In the genomic region with DNA sequence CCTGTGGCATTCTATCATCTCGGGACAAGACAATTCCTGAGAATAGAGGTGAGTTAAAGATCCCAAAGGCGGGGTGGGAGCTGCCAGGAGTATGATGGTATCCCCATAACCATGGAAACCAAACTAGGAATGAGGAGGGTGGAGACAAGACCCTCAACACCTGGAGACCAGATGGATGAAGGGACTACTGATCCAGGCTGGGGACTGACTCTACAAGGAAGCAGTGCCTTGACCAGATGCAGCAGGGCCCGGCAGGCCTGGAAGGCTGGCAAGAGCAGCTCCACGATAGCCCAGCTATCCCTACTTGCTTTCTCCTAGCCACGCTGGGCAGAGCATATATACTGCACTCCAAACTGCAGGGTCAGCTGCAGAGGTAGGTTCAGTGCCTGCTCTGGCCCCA, we compare ENCODE assay signal across 12 mouse cellular contexts. TPM values are rescaled to one million over a fixed set of nuclear protein-coding genes. Genes with fewer than 3 reads are reported as not detected.
DNase-seq lines count a peak whose midpoint lies in the region; ATAC-seq lines count a peak whose summit lies in the region.
"Had no signal": no experiment of that assay in that cellular context is flagged by ENCODE, and none has a peak within 500 bp of the region (broad histone marks: within the 10 kb centered on the region; RNA-seq: fewer than 3 reads in every experiment).

No protein-coding gene starts in this region.

- no peaks in the 10 kb centered on the region for H3K36me3 ChIP-seq in kidney, embryonic 16.5 days (ENCODE audit: insufficient read depth, low read length)
- H3K36me3 ChIP-seq in embryonic facial prominence, embryonic 14.5 days (ENCODE audit: control insufficient read depth, insufficient read depth, low read length) = no peaks in the 10 kb centered on the region
- no peaks in the 10 kb centered on the region for H3K36me3 ChIP-seq in limb, embryonic 15.5 days
- H3K36me3 ChIP-seq: forebrain, embryonic 12.5 days; midbrain, embryonic 15.5 days had no signal

- H3K4me2 ChIP-seq in kidney, embryonic 16.5 days (replicated peaks; ENCODE audit: low read depth, low read length) = peak overlapping the region; percentile 29; the same call in 1 of the 2 replicates
- peak overlapping the region; percentile 25; the same call in 1 of the 2 replicates for H3K4me2 ChIP-seq in embryonic facial prominence, embryonic 14.5 days (ENCODE audit: low read depth, low read length)
- peak overlapping the region; percentile 12 for H3K4me2 ChIP-seq in limb, embryonic 15.5 days
- H3K4me2 ChIP-seq: forebrain, embryonic 12.5 days; midbrain, embryonic 15.5 days had no signal

- peak overlapping the region; percentile 75 for H3K27ac ChIP-seq in kidney, embryonic 16.5 days (ENCODE audit: low read length)
- H3K27ac ChIP-seq in embryonic facial prominence, embryonic 14.5 days (replicated peaks; ENCODE audit: low read depth, low read length) = peak overlapping the region; percentile 59
- H3K27ac ChIP-seq in limb, embryonic 15.5 days = 0 out of 2 replicates have a peak overlapping the region, but pooled peaks have one; percentile 67
- H3K27ac ChIP-seq: forebrain, embryonic 12.5 days had no signal

- no peak for ATAC-seq in kidney, embryonic 16.5 days (ENCODE audit: low FRiP score, low TSS enrichment)
- ATAC-seq in embryonic facial prominence, embryonic 14.5 days (ENCODE audit: low read depth) = no peak
- ATAC-seq in limb, embryonic 15.5 days (ENCODE audit: insufficient number of reproducible peaks, low FRiP score, low TSS enrichment, low read depth) = no peak
- ATAC-seq: midbrain, embryonic 15.5 days had no signal

- 0 out of 2 replicates have a peak overlapping the region, but pooled peaks have one; percentile 6 for H3K9ac ChIP-seq in kidney, embryonic 16.5 days (replicated peaks; ENCODE audit: low read length)
- H3K9ac ChIP-seq in embryonic facial prominence, embryonic 14.5 days (ENCODE audit: low read depth, low read length) = no peak overlapping the region
- H3K9ac ChIP-seq in limb, embryonic 15.5 days = no peak overlapping the region
- H3K9ac ChIP-seq: forebrain, embryonic 12.5 days; midbrain, embryonic 15.5 days had no signal

- peak; percentile 86 for DNase-seq in heart, adult 11 months
- DNase-seq in heart, postnatal 25 days (ENCODE audit: low spot score) = no peak
- DNase-seq in kidney, adult 9 months = no peak
- no peak for DNase-seq in embryonic facial prominence, embryonic 14.5 days (ENCODE audit: low spot score)
- DNase-seq in right cerebral cortex, postnatal 25 days = no peak
- DNase-seq in right cerebral cortex, adult 18-20 months = no peak
- DNase-seq: B cell, adult 2 months had no signal

- H3K9me3 ChIP-seq in kidney, embryonic 16.5 days (ENCODE audit: low read length) = no peaks in the 10 kb centered on the region
- peaks cover 4% of the 10 kb centered on the region; the same call in 1 of the 2 replicates for H3K9me3 ChIP-seq in embryonic facial prominence, embryonic 14.5 days (ENCODE audit: control insufficient read depth, low read length)
- no peaks in the 10 kb centered on the region for H3K9me3 ChIP-seq in limb, embryonic 15.5 days
- H3K9me3 ChIP-seq: forebrain, embryonic 12.5 days; midbrain, embryonic 15.5 days had no signal

- intact Hi-C loops in heart, postnatal 25 days (cut with DNase I) = no loop called here

- H3K4me3 ChIP-seq in kidney, embryonic 16.5 days (ENCODE audit: low read length) = no peak overlapping the region
- H3K4me3 ChIP-seq in embryonic facial prominence, embryonic 14.5 days (ENCODE audit: low read depth, low read length) = no peak overlapping the region
- no peak overlapping the region for H3K4me3 ChIP-seq in limb, embryonic 15.5 days
- H3K4me3 ChIP-seq: forebrain, embryonic 12.5 days; midbrain, embryonic 15.5 days had no signal

- H3K4me1 ChIP-seq in kidney, embryonic 16.5 days (ENCODE audit: insufficient read depth, low read length) = peaks cover 25% of the 10 kb centered on the region
- peaks cover 17% of the 10 kb centered on the region for H3K4me1 ChIP-seq in embryonic facial prominence, embryonic 14.5 days (ENCODE audit: control insufficient read depth, insufficient read depth, low read length)
- H3K4me1 ChIP-seq in limb, embryonic 15.5 days = peaks cover 22% of the 10 kb centered on the region
- H3K4me1 ChIP-seq: midbrain, embryonic 15.5 days had no signal

- no peaks in the 10 kb centered on the region for H3K27me3 ChIP-seq in kidney, embryonic 16.5 days (ENCODE audit: insufficient read depth, low read length)
- no peaks in the 10 kb centered on the region for H3K27me3 ChIP-seq in embryonic facial prominence, embryonic 14.5 days (replicated peaks; ENCODE audit: control insufficient read depth, insufficient read depth, low read length)
- H3K27me3 ChIP-seq in limb, embryonic 15.5 days = no peaks in the 10 kb centered on the region
- H3K27me3 ChIP-seq: forebrain, embryonic 12.5 days; midbrain, embryonic 15.5 days had no signal

- WGBS in kidney, embryonic 16.5 days = 76% methylated on average over 5 of the region's 5 CpGs
- 58% methylated on average over 5 of the region's 5 CpGs for WGBS in embryonic facial prominence, embryonic 14.5 days
- WGBS in limb, embryonic 15.5 days = 64% methylated on average over 5 of the region's 5 CpGs

RNA-seq across cellular contexts. Expression of a gene that starts 0.5 kb away (rescaled TPM):
- 10 to 100 TPM; 27.5 to 32.3 TPM for total RNA-seq in heart, postnatal 25 days (2021)
- polyA plus RNA-seq in kidney, embryonic 16.5 days (2015; fragmentation: Nextera tagmentation; extraction: Ambion mirVana) = 23.7 and 27.0 TPM in 2 replicates
- 29.9 and 35.8 TPM in 2 replicates for polyA plus RNA-seq in embryonic facial prominence, embryonic 14.5 days (2014; fragmentation: Nextera tagmentation; extraction: Ambion mirVana)
- polyA plus RNA-seq in limb, embryonic 15.5 days (2015; fragmentation: Nextera tagmentation; extraction: Ambion mirVana) = 23.1 and 24.3 TPM in 2 replicates
- total RNA-seq: MEL had no signal
